Mouse (Mus musculus): ENCODE measurements around the gene Nrp1. TPM values are rescaled to one million over a fixed set of nuclear protein-coding genes. Genes with fewer than 3 reads are reported as not detected.

Gene Nrp1
- total and polyA plus RNA-seq, 3 experiments: 7.3 to 14.7 (median 11.9) TPM

DNA sequence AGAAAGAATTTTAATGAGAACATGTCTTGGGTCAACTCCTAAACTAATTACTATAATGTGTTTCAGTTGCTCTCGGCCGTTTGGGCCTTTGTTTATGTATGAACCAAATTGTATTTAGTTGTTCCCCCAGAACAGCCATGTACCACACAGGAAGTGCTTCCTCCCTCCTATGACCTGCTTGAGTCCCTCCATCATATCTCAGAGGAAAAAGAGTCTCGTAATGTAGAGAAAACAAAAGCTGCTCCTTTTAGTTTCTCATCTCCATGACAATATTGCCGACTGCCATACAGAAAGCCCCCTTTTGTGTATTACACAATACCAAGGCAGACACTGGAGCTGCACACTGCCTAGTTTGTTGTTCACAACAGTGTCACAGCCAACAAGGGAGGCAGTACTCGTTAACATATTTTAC is 26.5 kb downstream of the Nrp1 start:
- no peak overlapping the region for H3K4me2 ChIP-seq (ENCODE audit: insufficient read depth, low read depth, poor library complexity, severe bottlenecking)
- in situ Hi-C loops (cut with MboI; ENCODE audit: low pct_ligation_motif_present, low pct_unique_long_range_greater_than_20kb, low sequenced_read_pairs): no loop called here
- peaks cover 0 to 3% of the 10 kb centered on the region in 2 experiments for H3K36me3 ChIP-seq (replicated peaks in 1 of 2; ENCODE audit: control insufficient read depth in 1 of 2, insufficient read depth in 1 of 2, low read length in 1 of 2)
- TF ChIP-seq GABPA (IDR thresholded peaks at IDR 0.05; ENCODE audit: insufficient replicate concordance, low read depth, low read length) (no peak), ZC3H11A (IDR thresholded peaks at IDR 0.05; ENCODE audit: low read depth, low read length) (no peak), PAX5 (IDR thresholded peaks at IDR 0.05; ENCODE audit: low read length) (no peak), MAZ (IDR thresholded peaks at IDR 0.05; ENCODE audit: low read depth, low read length) (no peak), EP300 (IDR thresholded peaks at IDR 0.05; ENCODE audit: low read length) (no peak), MAX (IDR thresholded peaks at IDR 0.05; ENCODE audit: low read length) (no peak), ZNF384 (IDR thresholded peaks at IDR 0.05; ENCODE audit: low read depth, low read length) (no peak)
- no peak for DNase-seq (ENCODE audit: extremely low read depth)
- no peaks in the 10 kb centered on the region for H3K9me3 ChIP-seq (replicated peaks; ENCODE audit: low read length)
- no peak overlapping the region for H3K27ac ChIP-seq (ENCODE audit: insufficient read depth, low read depth)
- dilution Hi-C loops (cut with MboI; ENCODE audit: extremely low pct_ligation_motif_present, extremely low pct_unique_long_range_greater_than_20kb, low sequenced_read_pairs): no loop called here
- no peaks in the 10 kb centered on the region for H3K4me1 ChIP-seq (ENCODE audit: control insufficient read depth in 1 of 2, insufficient read depth in 2 of 2)
- H3K79me2 ChIP-seq (replicated peaks; ENCODE audit: control insufficient read depth, extremely low read depth, insufficient read depth, poor library complexity, severe bottlenecking): no peaks in the 10 kb centered on the region
- H3K4me3 ChIP-seq (replicated peaks in 1 of 3; ENCODE audit: low read depth in 2 of 3, low read length in 2 of 3, poor library complexity in 1 of 3): no peak overlapping the region
- no peak overlapping the region for H3K9ac ChIP-seq (ENCODE audit: insufficient read depth, low read depth)
- no peaks in the 10 kb centered on the region for H3K27me3 ChIP-seq (replicated peaks)

DNA sequence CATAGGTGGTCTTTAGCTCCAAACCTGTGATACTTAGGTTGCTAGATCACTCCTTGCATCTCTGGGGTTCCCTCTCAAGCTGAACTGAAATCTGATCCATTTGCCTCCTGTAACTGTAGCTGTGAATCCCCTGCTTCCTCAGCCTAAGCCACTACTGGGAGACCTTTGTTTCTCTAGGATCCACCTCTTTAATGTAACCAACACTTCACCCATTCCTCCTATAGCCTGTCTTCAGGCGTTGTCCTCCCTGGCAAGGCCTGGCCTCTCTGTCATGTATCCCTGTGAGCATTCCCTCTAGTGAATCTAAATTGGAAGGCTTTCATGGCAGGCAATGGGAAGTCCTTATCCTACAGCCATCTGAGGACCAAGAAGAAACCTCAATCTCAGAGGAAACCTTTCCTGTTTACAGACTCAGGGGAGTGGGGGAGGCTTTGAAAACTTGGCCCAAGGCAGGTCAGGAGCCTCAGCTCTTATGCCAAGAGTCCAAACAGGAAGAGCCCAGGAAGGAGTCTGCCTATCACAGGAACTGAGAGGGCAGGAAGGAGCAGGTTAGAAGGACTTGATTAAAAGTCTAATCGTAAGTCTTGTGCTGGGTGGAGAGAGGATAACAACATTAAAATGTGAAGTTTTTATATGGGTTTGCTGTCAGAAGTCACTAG is 28.7 kb downstream of the Nrp1 start:
- Histone ChIP-seq H3K27me3 (replicated peaks) (no peaks in the 10 kb centered on the region), H3K4me3 (replicated peaks in 1 of 3; ENCODE audit: low read depth in 2 of 3, low read length in 2 of 3, poor library complexity in 1 of 3) (no peak overlapping the region), H3K36me3 (replicated peaks in 1 of 2; ENCODE audit: control insufficient read depth in 1 of 2, insufficient read depth in 1 of 2, low read length in 1 of 2) (peaks cover 0 to 3% of the 10 kb centered on the region in 2 experiments), H3K9me3 (replicated peaks; ENCODE audit: low read length) (no peaks in the 10 kb centered on the region), H3K79me2 (replicated peaks; ENCODE audit: control insufficient read depth, extremely low read depth, insufficient read depth, poor library complexity, severe bottlenecking) (no peaks in the 10 kb centered on the region), H3K4me1 (ENCODE audit: control insufficient read depth in 1 of 2, insufficient read depth in 2 of 2) (no peaks in the 10 kb centered on the region), H3K4me2 (ENCODE audit: insufficient read depth, low read depth, poor library complexity, severe bottlenecking) (no peak overlapping the region), H3K9ac (ENCODE audit: insufficient read depth, low read depth) (no peak overlapping the region), H3K27ac (ENCODE audit: insufficient read depth, low read depth) (no peak overlapping the region)
- in situ Hi-C loops (cut with MboI; ENCODE audit: low pct_ligation_motif_present, low pct_unique_long_range_greater_than_20kb, low sequenced_read_pairs) (no loop called here), dilution Hi-C loops (cut with MboI; ENCODE audit: extremely low pct_ligation_motif_present, extremely low pct_unique_long_range_greater_than_20kb, low sequenced_read_pairs) (no loop called here)
- TF ChIP-seq NELFE (IDR thresholded peaks at IDR 0.05; ENCODE audit: low read depth, low read length) (no peak), RCOR1 (conservative IDR thresholded peaks at IDR 0.05; ENCODE audit: low read depth, low read length) (no peak), UBTF (IDR thresholded peaks at IDR 0.05; ENCODE audit: low read depth, low read length) (no peak), ZKSCAN1 (IDR thresholded peaks at IDR 0.05; ENCODE audit: borderline replicate concordance, low read depth, low read length) (no peak), POLR2A (IDR thresholded peaks at IDR 0.05; ENCODE audit: low read depth, low read length) (no peak), MXI1 (IDR thresholded peaks at IDR 0.05; ENCODE audit: low read depth, low read length) (no peak), PAX5 (IDR thresholded peaks at IDR 0.05; ENCODE audit: low read length) (no peak), JUN (IDR thresholded peaks at IDR 0.05; ENCODE audit: insufficient read depth, low read depth, low read length) (no peak), RAD21 (IDR thresholded peaks at IDR 0.05; ENCODE audit: low read depth, low read length) (no peak), NRF1 (IDR thresholded peaks at IDR 0.05; ENCODE audit: low read depth, low read length) (no peak), CHD2 (IDR thresholded peaks at IDR 0.05; ENCODE audit: low read length) (no peak), ETS1 (conservative IDR thresholded peaks at IDR 0.05; ENCODE audit: low read depth, low read length) (no peak), GABPA (IDR thresholded peaks at IDR 0.05; ENCODE audit: insufficient replicate concordance, low read depth, low read length) (no peak), TCF12 (IDR thresholded peaks at IDR 0.05; ENCODE audit: low read depth, low read length) (no peak), POLR2AphosphoS2 (IDR thresholded peaks at IDR 0.05; ENCODE audit: low read depth, low read length) (no peak), USF1 (IDR thresholded peaks at IDR 0.05; ENCODE audit: low read depth, low read length) (no peak), ZNF384 (IDR thresholded peaks at IDR 0.05; ENCODE audit: low read depth, low read length) (no peak), USF2 (conservative IDR thresholded peaks at IDR 0.05; ENCODE audit: low read depth, low read length) (no peak)
- no peak for DNase-seq (ENCODE audit: extremely low read depth)

All from CH12.LX (cell line).